Mouse (Mus musculus) cerebellum, adult 2 months (tissue): Measurements from ENCODE around the gene Acta2. TPM values are rescaled to one million over a fixed set of nuclear protein-coding genes. Genes with fewer than 3 reads are reported as not detected.

Source experiments
- DNase-seq, 2 experiments: peaks; one replicate each; pipeline ENCODE4 v3.0.0; 2021
- H3K27ac ChIP-seq: fragments of 200-500 bp; 2 replicates; pipeline ENCODE4 v1.5.1; 2012; ENCODE audit warnings: low read length, control low read depth, inconsistent platforms; ENCODE audit not compliant: insufficient read depth
- H3K27me3 ChIP-seq: fragments of 200-500 bp; 2 replicates; pipeline ENCODE4 v1.6.1; 2012; ENCODE audit warnings: inconsistent platforms, mild to moderate bottlenecking, low read length, moderate library complexity; ENCODE audit not compliant: control insufficient read depth, insufficient read depth
- H3K4me1 ChIP-seq: fragments of 200-500 bp; 2 replicates; pipeline ENCODE4 v1.6.1; 2011; ENCODE audit warnings: low read length; ENCODE audit not compliant: control insufficient read depth, insufficient read depth
- H3K4me3 ChIP-seq: fragments of 200-500 bp; replicated peaks from 2 replicates; pipeline ENCODE3; 2011; ENCODE audit warnings: mild to moderate bottlenecking, low read depth, low read length, control low read depth; ENCODE audit not compliant: insufficient read depth
- CTCF ChIP-seq: fragments of 200-500 bp; IDR thresholded peaks from 2 replicates; pipeline ENCODE4 v1.5.1; 2011; ENCODE audit warnings: low read depth, mild to moderate bottlenecking, control low read depth, low read length, moderate library complexity, borderline replicate concordance; ENCODE audit not compliant: insufficient read depth
- POLR2A ChIP-seq: fragments of 200-500 bp; IDR thresholded peaks from 2 replicates; pipeline ENCODE4 v1.6.1; 2011; ENCODE audit warnings: low read length, control low read depth, borderline replicate concordance; ENCODE audit not compliant: insufficient read depth
- WGBS: fragments of 180-500 bp; shearing (Covaris S2); methylation state at CpG from one replicate; pipeline ENCODE4 v1.1.7; 2018; 5-methylcytosine and 5-hydroxymethylcytosine counted together
- polyA plus RNA-seq: library from polyadenylated mRNA; depleted of rRNA; stranded (reverse); fragments of >200 nt; gene quantifications from 2 replicates; pipeline ENCODE4 v1.2.3, GENCODE M21; 2012

Gene Acta2
- polyA plus RNA-seq, 1 experiment = 28.4 TPM

DNA sequence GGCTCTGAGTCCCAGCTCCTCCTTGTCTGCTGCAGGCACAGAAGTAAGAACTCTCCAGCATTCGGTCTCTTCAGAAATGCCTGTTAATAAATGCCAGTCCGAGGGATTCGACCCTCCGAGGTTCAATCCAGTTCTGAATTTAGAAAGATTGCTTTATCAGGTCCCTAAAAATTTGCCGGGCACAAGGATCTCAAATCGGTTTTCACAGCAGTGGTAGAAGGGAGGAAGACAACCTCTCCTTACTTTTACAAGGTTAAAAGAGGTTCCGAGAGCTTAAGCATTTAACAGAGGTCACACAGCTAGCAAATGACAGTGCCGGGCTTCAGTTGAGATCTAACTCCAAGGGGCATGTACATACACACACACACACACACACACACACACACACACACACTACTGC is 36.0 kb upstream of the Acta2 start:
- H3K4me3 ChIP-seq = no peak overlapping the region

GRCm38 (mm10) chr19:34290872-34291341 is 35.5 kb upstream of the Acta2 start:
- TF ChIP-seq CTCF (no peak), POLR2A (no peak)
- Histone ChIP-seq H3K4me1 (no peaks in the 10 kb centered on the region; the same call in 1 of the 2 replicates), H3K4me3 (peak overlapping the region; percentile 46), H3K27me3 (no peaks in the 10 kb centered on the region; the same call in 1 of the 2 replicates), H3K27ac (no peak overlapping the region)
- DNase-seq = no peak
- WGBS = 5% methylated on average over 15 of the region's 15 CpGs

More for the DNA sequence above, 36.0 kb upstream of the Acta2 start:
- no peak for DNase-seq
- no peak overlapping the region for H3K27ac ChIP-seq
- H3K27me3 ChIP-seq = no peaks in the 10 kb centered on the region; the same call in 1 of the 2 replicates
- H3K4me1 ChIP-seq = no peaks in the 10 kb centered on the region; the same call in 1 of the 2 replicates
- TF ChIP-seq POLR2A (no peak), CTCF (no peak)
- 50% methylated on average over 8 of the region's 8 CpGs for WGBS

DNA sequence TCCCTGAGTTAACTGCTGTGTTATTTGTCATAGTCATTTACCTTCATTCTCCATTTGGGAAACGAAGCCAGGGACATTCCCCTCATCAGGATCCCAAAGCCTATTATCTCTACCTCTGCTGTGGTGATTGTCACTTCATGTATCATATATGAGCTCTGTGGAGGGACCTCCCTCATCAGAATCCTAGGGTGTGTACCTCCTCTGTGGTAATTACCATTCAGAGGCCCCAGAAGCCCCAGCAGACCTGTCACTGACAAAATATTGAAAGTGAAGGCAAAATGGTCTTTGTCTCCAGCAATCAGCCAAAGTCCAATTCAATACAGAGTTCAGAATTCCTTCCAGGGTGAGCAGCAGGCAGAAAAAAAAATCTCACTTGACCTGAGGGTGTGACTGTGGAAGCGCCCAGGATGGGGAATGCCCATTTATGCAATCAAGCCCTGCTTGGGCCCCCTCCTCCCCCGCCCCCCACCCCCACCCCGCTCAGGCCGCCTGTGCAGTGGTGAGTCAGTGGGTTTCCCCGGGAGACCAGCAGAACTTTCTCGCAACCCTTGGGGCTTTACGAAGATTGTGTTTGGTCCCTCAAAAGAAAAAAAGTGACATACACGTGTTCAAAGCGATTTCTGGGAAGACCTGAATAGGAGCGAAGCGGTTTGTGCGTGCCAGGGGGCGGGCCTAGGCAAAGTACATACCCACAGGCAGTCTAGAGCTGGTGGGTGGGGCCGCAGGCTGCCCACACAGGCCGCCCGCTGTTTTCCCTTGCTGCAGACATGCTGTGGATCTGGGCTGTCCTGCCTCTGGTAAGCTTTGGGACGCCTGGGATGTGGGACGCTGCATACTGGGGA is 34.8 kb upstream of the Acta2 start, which contains the start of gene Fas:
Fas (plus strand) TSS at position 719 of the 842 bp plus-strand sequence.
- WGBS = 3% methylated on average over 19 of the region's 19 CpGs
- TF ChIP-seq POLR2A = no peak
- TF ChIP-seq CTCF = no peak
- Histone ChIP-seq H3K4me1 (no peaks in the 10 kb centered on the region; the same call in 1 of the 2 replicates), H3K4me3 (peak within 1 kb of the TSS; percentile 46), H3K27ac (no peak within 1 kb of the TSS), H3K27me3 (no peaks in the 10 kb centered on the region; the same call in 1 of the 2 replicates)
- DNase-seq = peak in 1 of 2 experiments; percentile 8

GRCm38 (mm10) chr19:34288696-34289095 is 33.3 kb upstream of the Acta2 start:
- Histone ChIP-seq H3K4me1 (no peaks in the 10 kb centered on the region; the same call in 1 of the 2 replicates), H3K27me3 (no peaks in the 10 kb centered on the region; the same call in 1 of the 2 replicates), H3K4me3 (no peak overlapping the region), H3K27ac (no peak overlapping the region)
- no peak for TF ChIP-seq CTCF
- TF ChIP-seq POLR2A = no peak
- WGBS = 95% methylated on average over 1 of the region's 1 CpGs
- DNase-seq = no peak

- Histone ChIP-seq H3K4me3 (no peak overlapping the region), H3K27ac (no peak overlapping the region), H3K27me3 (no peaks in the 10 kb centered on the region; the same call in 1 of the 2 replicates), H3K4me1 (no peaks in the 10 kb centered on the region; the same call in 1 of the 2 replicates)
- 82% methylated on average over 13 of the region's 13 CpGs for WGBS
- TF ChIP-seq POLR2A (no peak), CTCF (no peak)
- DNase-seq = no peak
Measured at GRCm38 (mm10) chr19:34287656-34288415, 32.4 kb upstream of the Acta2 start.

GRCm38 (mm10) chr19:34287221-34287620 is 31.8 kb upstream of the Acta2 start:
- DNase-seq = no peak
- Histone ChIP-seq H3K27me3 (no peaks in the 10 kb centered on the region; the same call in 1 of the 2 replicates), H3K4me1 (no peaks in the 10 kb centered on the region; the same call in 1 of the 2 replicates), H3K4me3 (no peak overlapping the region), H3K27ac (no peak overlapping the region)
- TF ChIP-seq CTCF = no peak
- no peak for TF ChIP-seq POLR2A

DNA sequence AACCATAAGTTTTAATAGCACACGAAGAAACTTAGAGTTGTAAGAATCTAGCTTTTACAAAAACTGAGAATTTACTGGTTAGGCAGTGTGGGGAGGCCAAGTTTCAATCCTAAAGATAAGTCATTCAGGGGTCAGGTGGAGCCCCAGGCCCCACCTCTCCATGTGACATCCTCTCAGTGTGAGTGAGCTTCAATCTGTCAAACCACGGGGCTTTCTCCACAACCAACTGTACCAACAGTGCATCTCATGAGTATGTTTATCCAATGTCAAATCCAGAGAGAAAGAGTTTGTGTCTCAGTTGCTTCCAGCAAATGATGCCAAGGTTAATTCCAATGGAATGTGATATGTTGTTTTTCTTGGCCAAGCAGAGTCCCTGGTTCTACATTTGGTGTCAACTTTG is 29.4 kb upstream of the Acta2 start:
- 32% methylated on average over 2 of the region's 2 CpGs for WGBS
- H3K27ac ChIP-seq = no peak overlapping the region
- H3K4me1 ChIP-seq = no peaks in the 10 kb centered on the region
- no peak overlapping the region for H3K4me3 ChIP-seq
- no peak for DNase-seq
- H3K27me3 ChIP-seq = no peaks in the 10 kb centered on the region
- TF ChIP-seq POLR2A = no peak
- TF ChIP-seq CTCF = no peak
